Mouse (Mus musculus) gastrocnemius, postnatal 10 days (tissue): ENCODE measurements around the gene Cntfr. TPM values are rescaled to one million over a fixed set of nuclear protein-coding genes. Genes with fewer than 3 reads are reported as not detected.

Experiments
- DNase-seq: peaks from one replicate; pipeline ENCODE4 v3.0.0; 2021; ENCODE audit warnings: mixed read lengths
- total RNA-seq, 2 experiments: library from RNA; stranded (reverse); gene quantifications; 2 replicates each; pipeline ENCODE4 v1.2.3; 2021

The Cntfr gene
- total RNA-seq, 2 experiments from 2014 or later, result 20.1 to 28.2 TPM

GRCm38 (mm10) chr4:41610594-41610980 lies 86.3 kb downstream of the Cntfr start:
- DNase-seq, result no peak

- DNase-seq, result no peak
Measured at GRCm38 (mm10) chr4:41609681-41610593, 87.0 kb downstream of the Cntfr start.

Other genes starting within 250 kb of the Cntfr start
- gene Kif24, start 232.2 kb downstream of the Cntfr start, total RNA-seq, result 1 to 10 TPM; 1.6 to 3.3 TPM
- 10 to 100 TPM; 25.8 to 26.3 TPM for gene Nudt2, start 231.9 kb downstream of the Cntfr start, total RNA-seq
- gene AI464131, start 194.0 kb downstream of the Cntfr start, total RNA-seq, result 10 to 100 TPM; 75.2 to 77.4 TPM
- gene 1110017D15Rik, start 179.8 kb downstream of the Cntfr start, total RNA-seq, result under 1 TPM in 1 of 2 experiments, not detected in 1; 0.36 TPM
- 10 to 100 TPM; 19.2 to 20.4 TPM for gene Fam219a, start 127.6 kb downstream of the Cntfr start, total RNA-seq
- under 1 TPM; 0.56 to 0.63 TPM for gene Dnaic1, start 127.3 kb downstream of the Cntfr start, total RNA-seq
- 10 to 100 TPM; 12.9 to 14.5 TPM for gene Enho, start 56.8 kb downstream of the Cntfr start, total RNA-seq
- gene Il11ra1, start 2.9 kb upstream of the Cntfr start, total RNA-seq, result 10 to 100 TPM; 74.3 to 75.3 TPM
- gene Rpp25l, start 16.4 kb upstream of the Cntfr start, total RNA-seq, result 10 to 100 TPM; 31.5 to 41.4 TPM
- 10 to 100 TPM; 44.3 to 57.6 TPM for gene Dctn3, start 26.1 kb upstream of the Cntfr start, total RNA-seq
- gene Arid3c, start 34.1 kb upstream of the Cntfr start, total RNA-seq, result not detected
- 10 to 100 TPM; 25.2 to 28.1 TPM for gene Galt, start 58.1 kb upstream of the Cntfr start, total RNA-seq
- gene Sigmar1, start 59.1 kb upstream of the Cntfr start, total RNA-seq, result 10 to 100 TPM; 15.4 to 17.9 TPM
- 10 to 100 TPM; 25.5 to 33.1 TPM for gene Ccl27a, start 77.2 kb upstream of the Cntfr start, total RNA-seq
- gene Gm21541, start 206.5 kb upstream of the Cntfr start, total RNA-seq, result not detected
- gene Gm20878, start 244.5 kb upstream of the Cntfr start, total RNA-seq, result 1 to 10 TPM; 1.0 to 1.8 TPM